Mouse (Mus musculus): ENCODE measurements around the gene Snx27.
A peak's percentile ranks its signal among the peaks of the same experiment; 100 is the strongest.

Gene Snx27

DNA sequence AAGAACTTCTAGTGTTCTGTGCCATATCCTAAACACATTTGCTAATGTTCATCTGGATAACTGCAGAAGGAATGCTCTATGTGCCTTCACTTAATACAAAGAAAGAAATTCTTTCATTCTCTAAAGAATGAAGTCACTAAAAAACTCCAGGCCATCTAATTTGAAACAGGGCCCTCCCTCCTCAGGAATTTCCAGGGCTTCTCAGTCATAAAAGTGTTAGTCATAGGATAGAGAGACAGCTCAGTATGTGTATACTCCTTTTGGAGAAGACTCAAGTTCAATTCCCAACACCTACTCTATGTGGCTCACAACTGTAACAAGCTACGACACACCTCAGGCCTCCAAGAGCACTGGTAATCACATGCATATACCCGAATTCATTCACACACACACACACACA is 17.0 kb downstream of the Snx27 start:
- peak; percentile 4 for DNase-seq (ENCODE audit: low spot score)

DNA sequence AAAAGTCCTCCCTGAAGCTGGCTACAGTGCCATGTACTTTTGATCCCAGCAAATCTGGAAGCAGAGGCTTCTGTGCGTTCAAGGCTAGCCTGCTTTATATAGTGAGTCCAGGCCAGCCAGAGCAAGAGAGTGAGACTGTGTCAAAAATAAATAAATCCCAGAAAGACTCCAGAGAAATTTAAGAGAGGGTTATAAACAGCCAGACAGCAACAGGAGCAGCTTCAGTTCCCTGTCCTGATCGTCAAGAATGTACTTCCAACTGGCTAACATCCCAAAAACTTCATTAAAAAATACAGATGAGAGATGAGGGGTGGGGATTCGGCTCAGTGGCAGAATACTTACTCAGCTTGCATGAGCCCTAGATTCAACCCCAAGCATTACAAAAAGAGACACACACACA is 17.4 kb downstream of the Snx27 start:
- no peak for DNase-seq (ENCODE audit: low spot score)

DNA sequence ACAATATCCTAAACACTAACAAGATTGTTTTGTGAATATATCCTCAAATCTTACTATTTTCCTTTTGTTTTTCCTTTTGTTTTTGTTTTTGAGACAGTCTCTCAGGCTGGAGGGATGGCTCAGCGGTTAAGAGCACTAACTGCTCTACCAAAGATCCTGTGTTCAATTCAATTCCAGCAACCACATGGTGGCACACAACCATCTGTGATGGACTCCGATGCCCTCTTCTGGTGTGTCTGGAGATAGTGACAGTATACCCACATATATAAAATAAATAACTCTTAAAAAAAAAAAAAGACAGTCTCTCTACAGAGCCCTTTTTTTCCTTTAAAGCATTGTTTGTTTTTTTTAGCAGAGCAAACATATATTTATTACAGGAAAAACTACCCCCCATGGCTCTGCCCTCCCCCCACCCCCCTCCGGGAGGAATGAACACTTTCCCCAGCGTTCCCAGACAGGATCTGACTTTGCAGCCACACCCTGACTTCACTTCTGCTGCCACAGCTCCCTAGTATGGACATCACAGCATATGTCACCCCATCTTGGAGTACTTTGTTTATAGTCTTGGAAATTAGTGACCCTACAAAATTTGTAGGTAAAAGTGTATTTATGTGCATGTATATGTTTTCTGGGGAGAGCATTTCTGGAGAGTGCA is 18.0 kb downstream of the Snx27 start:
- no peak for DNase-seq (ENCODE audit: low spot score)

DNA sequence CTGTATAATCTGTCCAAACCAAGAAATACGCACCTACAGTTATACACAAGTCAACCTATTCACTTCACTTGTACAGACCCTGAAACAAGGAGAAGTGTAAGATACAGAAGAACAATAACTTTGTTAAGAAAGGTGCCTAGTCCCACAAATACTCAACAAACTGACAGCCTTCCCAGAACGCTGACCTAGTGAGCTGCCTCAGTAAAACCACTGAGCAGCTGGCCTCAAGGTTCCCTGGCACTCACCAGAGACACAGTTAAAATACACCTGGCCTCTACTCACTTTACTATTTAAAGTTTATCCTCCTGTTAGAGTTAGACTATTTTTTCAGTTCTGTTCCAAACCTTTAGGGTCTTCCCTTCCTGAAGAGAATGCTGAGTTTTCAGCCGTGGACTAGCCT is 19.4 kb downstream of the Snx27 start:
- DNase-seq (ENCODE audit: low spot score) = no peak

DNA sequence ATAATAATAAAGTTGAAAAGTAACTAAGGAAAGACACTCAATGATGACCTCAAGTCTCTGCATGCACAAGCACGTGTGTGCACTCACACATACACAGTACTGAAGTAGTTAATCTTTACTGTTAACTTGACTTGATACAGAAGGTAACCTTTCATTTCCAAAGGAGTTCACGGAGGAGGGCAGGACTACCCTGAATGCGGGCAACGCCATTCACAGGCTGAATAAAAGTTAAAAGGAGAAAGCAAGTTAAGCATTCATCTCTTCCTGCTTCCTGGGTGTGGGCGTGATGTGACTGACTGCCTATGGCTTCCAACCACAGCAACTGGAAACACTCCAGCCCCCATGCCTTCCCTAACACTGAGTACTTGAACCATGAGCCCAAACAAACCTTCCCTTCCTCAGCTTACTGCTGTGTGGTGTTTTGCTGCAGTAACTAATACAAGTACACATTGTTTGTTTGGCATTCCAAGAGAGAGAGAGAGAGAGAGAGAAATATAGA is 22.5 kb downstream of the Snx27 start:
- no peak for DNase-seq (ENCODE audit: low spot score)

DNA sequence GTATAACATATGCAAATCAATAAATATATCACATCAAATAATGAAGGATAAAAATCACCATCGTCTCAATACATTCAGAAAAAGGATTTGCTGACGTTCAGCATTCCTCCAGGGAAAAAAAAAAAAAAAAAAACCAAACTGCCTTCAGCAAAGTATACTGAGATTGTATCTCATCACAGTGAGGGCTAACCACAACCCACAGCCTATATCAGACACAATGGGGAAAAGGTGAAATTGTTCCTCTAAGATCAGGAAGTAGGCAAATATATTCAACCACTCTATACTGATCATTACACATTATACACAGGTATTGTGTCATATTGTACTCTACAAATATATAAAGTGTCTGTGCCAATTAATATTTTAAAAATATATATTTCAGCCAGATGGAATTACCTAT is 33.5 kb downstream of the Snx27 start:
- DNase-seq (ENCODE audit: low spot score) = no peak

DNA sequence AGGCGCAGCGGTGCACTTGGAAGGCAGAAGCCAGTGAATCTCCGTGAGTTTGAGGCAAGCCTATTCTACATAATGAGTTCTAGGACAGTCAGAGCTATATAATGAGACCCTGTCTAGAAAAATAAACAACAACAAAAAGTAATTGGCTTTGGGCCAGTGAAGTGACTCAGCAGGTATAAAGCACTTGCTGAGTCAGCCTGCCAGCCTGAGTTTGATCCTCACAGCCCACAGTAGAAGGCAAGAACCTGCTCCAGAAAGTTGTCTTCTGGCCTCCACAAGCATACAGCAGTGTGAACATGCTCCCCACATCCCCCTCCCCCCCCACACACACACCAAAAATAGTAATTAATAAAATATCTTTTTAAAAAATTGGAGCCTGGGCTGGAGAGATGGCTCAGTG is 45.3 kb downstream of the Snx27 start:
- no peak for DNase-seq (ENCODE audit: low spot score)

DNA sequence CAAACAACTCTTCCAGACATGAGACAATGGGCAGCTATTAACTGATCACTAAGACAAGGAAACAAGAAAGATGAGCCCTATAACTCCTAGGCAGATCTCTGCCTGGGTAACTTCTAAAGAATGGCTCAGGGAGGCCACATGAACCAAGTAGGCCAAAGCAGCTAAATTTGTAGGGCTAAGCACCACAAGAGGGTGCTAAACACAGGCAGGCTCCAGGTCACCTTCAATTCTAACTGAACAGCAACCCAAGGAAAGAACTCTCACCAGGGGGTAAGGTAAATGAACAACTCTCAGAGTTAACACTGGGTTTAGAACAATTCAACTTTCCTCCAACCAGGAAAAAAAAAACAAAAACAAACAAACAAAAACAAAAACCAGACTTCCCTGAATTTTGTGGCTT is 48.5 kb downstream of the Snx27 start:
- DNase-seq (ENCODE audit: low spot score) = peak; percentile 41

DNA sequence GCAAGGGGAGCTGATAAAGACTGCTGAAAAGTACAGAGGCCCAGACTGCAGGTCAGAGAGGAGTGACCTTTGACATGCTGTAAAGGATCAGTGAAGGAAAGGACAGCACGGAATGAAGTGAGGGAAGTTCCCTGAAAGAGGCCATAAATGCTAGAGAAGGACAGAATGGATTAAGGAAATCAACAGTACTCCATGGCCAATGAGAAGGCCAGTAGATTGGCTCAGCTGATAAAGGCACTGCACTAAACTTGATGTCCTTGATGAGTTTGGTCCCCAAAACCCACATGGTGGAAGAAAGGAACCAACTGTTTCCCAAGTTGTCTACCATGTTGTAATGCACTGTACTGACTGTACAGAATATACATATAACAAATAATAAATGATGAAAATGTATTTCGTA is 55.8 kb downstream of the Snx27 start:
- no peak for DNase-seq (ENCODE audit: low spot score)

DNA sequence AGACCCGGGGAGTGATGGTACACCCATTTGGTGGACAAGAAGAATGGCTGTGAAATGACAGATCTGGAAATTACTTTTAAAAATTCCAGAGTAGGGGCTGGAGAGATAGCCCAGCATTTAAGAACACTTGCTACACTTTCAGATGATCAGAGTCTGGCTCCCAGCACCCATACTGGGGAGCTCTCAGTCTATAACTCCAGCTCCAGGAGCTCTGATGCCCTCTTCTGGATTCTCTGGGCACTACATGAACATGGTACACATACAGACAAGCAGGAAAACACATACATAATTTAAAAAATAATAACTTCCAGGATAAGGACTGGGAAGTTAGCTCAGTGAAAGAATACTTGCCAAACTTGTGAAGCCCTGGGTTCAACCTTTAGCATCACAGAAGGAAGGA is 75.9 kb downstream of the Snx27 start:
- peak; percentile 35 for DNase-seq (ENCODE audit: low spot score)

DNA sequence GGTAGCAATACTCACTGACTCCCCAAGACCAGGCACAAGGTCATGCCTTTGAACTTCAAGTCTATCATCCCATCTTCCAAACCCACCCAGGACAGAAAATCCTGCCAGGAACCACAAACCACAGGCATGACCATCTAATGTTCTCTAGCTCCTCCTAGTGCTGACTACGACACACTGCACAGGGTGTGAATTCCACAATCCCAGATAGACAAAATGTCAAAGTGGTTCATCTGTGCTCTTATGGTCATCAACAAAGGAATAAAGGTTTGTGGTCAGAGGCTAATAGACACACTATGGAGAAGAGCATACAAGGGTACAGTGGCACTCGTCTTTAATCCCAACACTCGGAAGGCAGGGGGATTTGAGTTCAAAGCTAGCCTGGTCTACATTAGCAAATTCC is 80.3 kb downstream of the Snx27 start:
- peak; percentile 70 for DNase-seq (ENCODE audit: low spot score)

DNA sequence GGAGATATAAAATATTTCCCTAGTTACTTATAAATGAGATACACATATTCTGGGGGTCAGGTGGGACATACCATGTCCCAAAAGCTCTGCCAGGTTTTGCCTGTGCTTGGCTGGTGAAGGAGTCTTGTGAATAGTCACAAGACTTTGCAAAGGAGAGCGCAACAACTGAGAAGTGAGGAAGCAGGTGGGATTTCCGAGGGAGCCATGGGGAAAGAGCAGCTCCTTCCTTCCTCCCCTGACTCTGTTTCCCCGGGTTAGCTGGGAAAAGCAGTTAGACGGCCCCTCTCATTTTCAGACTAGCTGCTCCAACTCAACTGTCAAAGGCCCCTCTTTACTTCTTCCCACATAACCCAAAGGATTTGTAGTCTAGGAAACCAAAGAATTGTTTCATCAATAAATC is 85.4 kb downstream of the Snx27 start:
- DNase-seq (ENCODE audit: low spot score) = no peak

DNA sequence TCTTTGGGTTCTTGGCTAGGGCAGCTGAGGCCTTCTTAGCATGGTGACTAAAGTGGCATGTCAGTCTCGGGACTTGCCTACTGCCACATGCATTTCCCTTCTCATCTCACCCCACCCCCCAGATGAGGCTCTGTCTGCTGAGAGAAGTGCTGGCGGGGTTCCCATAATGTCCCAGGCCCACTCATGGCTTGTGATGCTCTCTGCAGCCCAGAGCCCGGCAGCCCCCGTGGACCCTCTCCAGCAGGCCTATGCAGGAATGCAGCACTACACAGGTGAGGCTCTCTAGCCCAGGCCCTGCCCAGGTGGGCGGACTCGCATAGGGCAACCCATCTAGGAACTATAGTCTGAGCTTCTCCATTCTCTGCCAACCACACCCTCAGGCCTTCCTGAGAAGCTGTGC is 94.9 kb downstream of the Snx27 start:
- DNase-seq (ENCODE audit: low spot score) = no peak

DNA sequence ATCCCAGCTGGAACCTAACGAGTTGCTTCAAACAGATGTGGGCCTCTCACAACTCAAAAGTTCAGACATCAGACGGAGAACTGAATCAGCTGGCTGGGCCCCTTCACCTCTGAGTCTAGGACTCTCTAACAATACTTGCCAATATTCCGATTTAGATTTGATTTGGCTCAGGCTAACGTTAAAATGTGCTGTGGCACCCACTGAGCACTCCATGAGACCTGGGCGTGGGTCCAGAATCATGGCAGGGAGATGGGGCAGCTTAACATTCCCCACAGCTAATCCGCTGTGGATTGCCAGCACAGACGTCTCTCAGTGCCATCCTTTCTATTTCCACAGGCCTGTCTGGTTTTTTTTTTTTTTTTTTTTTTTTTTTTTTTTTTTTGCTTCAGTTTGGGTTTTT is 96.6 kb downstream of the Snx27 start:
- DNase-seq (ENCODE audit: low spot score) = no peak

DNA sequence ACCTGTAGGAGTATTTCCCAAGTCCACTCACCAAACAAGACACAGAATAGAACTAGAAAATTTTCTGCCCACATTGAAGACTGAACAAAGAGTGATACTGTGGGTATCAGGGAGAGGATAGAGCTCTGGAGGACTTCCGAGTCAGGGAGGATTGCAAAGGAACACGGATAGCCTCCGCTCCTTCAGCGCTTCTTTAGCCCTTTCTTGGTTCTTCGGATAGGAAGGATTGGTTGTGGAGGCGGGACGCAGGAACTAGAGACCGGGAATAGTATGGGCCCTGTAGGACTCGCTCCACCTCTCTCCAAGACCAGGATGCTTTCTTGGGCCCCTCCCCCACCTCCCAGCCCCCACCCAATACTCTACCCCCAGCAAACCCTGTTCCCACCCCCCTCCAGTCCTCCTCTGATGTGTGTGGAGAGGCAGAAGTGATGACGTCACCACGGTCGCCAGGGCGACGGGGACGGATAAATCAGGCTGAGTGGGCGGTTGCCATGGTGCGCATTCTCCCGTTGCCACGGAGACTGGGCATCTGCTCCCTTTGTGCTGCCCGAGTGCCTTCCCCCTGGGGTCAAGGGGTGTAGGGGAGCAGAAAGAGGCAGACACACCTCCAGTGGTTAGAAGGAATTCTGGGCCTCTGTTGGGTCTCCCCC is 98.6 kb downstream of the Snx27 start:
- DNase-seq (ENCODE audit: low spot score) = peak; percentile 93

DNA sequence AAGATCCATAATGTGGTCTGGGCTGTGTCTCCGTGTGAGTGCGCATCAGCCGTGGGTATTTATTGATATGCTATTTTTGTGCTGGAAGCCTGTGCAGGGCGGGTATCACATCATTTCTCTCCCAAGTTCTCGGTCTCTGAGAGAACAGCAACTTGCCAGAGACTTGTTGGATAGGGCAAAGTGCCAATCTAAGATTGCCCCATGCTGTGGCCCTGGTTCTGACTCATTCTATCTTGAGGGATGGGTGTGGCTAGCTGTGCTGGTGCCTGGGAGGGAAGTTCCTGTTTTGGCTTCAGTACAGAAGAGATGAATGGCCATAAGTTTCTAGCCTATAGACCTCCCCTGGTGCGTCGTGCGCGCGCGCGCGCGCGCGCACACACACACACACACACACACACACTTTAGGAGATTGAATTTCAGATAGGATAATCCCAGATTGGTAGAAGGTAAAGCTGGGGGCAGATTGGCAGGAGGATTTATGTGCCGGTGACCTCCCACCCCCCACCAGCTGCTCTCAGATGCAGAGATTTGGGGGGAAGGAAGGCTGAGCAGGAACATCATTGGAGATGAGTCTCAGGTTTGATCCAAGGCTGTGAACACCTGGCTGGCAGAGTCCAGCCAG is 99.6 kb downstream of the Snx27 start:
- no peak for DNase-seq (ENCODE audit: low spot score)

DNA sequence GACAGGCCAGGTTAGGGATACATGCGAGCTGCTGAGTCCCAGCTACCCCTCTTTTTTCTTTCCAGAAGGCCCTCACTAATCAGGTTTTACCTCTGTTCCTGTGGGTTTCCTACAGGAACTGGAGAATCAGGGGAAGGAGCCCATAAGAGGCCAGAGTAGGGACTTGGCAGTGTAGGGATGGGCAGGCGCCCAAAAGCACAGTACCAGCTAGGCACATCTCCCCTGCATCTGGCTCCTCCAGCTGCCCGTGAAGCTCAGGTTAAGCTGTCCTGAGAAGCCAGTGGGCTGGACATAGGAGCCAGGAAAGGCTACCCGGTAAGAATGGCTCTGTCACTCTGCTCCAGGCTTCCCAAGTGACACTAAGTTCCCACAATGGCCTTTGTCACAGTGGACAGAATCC is 101.1 kb downstream of the Snx27 start:
- no peak for DNase-seq (ENCODE audit: low spot score)

DNA sequence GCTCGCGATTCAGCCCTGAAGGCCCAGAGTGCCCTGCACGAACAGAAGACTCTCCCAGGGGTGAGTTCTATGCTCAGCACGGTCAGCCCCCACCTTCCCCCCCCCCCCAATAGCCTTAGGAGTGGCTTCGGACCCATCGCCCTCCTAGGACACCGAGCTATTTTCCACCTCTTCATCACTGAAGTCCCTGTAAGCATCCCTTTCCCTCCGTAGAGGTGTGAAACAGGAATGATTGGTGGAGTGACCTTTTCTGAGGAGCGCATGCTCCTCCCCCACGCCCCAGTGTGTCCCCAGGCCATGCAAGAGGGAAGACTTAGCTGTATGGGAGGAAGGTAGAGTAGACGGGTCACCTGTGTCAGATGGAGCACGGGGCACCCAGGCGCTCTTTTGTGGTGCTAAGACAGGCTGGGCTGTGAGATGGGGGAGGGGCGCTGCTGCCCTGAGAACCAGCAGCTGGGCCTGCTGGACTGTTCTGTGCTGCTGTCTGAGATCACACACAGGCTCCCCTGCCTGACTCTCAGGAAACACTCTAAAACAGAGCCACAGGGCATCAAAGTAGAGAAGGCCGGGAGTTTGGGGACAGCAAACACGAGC is 102.1 kb downstream of the Snx27 start, which contains the start of gene Riiad1:
TSS of gene Riiad1 (minus strand) at position 51 of the 594 bp plus-strand sequence.
- peak; percentile 56 for DNase-seq (ENCODE audit: low spot score)

DNA sequence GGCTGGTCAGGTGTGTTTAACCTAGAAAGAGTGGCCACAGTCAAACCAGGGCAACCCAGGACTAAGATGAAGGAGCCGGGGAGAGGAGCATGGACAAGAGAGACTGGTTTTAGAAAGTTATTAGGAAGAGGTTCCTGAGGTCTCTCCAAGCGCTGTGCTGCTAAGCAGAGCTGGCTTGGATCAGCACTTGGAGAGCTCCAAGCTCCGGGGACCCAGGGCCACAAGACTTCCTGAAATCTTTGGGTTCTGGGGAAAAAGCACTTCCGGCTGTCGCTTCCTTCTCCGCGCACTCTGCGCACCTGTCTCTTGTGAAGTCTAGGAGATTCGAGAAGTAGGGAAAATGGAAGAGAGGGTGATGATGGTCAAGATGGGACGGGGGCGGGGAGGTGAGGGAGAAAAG is 103.0 kb downstream of the Snx27 start:
- DNase-seq (ENCODE audit: low spot score) = no peak

DNA sequence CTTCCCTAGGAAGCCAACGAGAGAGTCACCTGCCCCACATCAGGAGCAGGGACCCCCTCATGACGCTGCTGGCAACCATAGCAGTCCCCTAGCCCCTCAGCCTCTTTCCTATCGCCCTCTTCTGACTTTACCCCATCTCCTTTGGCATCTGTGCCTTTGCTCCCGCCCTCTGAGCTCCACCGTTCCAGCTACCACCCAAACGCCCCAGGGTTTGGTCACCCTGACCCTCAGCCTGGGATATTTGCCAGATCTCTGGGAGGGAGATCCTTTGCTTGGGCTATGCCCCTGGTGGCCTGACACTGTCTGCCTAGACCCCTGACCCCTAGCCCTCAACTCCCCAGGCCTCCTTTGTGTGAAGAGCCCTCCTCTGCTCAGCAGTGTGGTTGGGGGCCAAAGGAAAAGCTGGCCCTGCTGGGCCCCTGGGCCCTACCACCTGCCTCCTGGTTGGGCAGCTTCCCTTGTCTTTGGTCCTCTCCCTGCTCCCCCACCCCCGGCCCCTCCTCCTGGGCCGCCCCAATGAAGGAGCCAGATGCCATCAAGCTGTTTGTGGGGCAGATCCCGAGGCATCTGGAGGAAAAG is 103.8 kb downstream of the Snx27 start:
- DNase-seq (ENCODE audit: low spot score) = no peak

DNA sequence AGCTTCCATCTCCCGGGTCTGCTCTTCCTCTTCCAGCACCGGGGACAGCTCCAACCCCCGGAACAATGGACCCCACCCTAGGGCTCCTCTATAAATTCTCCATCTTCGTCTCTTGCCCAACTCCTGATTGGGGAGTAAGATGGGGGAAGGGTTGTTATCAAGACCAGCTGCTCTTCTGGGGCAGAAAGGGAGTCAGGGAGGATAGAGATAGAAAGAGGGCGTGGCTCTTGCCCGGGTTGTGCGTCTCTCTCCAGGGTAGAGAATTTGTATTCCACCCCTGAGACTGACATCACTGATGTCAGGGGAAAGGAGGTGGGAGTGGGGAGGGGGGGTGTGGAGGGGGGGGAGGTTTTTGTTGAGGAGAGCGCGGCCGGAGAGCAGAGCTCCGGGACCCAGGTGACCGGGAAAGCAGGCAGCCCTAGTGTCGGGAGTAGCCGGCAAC is 104.5 kb downstream of the Snx27 start, which contains the start of gene Celf3:
TSS of gene Celf3 (plus strand) at position 315 of the 442 bp plus-strand sequence.
- peak; percentile 81 for DNase-seq (ENCODE audit: low spot score)

DNA sequence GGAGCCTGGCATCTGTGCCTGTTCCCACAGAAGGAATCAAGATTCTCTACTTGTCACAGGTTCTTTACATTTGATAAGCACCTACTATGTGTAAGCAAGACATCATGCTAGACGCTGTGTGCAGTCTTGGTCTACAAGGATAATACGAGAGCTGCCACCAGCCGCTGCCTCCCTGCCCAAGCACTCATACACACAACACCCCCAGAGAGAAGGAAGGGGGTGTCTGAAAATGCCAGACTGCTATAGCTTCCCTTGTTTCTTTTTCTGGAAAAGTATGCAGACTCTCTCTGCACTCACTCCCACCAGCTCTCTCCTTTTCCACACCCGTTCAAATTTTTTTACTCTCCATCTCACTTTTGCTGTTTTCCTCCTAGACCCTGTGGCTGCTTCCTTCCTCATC is 105.1 kb downstream of the Snx27 start:
- no peak for DNase-seq (ENCODE audit: low spot score)

All from retina, embryonic 14.5 days (tissue).